Mouse (Mus musculus): Measurements from ENCODE around the gene Purb. TPM values are rescaled to one million over a fixed set of nuclear protein-coding genes. Genes with fewer than 3 reads are reported as not detected.

The Purb gene
- polyA plus RNA-seq, 1 experiment from 2014 or later: 17.9 TPM

DNA sequence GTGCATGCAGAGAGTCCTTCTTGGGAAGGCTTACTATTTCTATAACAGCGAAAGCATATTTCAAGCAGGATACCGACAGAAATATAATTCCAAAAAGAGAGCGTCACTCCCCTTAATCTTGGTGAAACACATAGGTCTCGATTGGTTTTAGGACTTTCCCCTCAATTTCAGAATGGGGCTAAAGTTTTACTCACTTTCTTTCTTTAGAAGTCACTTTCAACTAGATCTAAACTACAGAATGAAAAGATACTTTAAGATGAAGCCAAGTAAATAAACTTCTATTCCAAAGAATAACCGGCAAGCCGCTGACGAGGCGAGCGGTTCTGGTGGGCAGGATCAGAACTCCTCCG, 32.0 kb downstream of the Purb start:
- ATAC-seq (ENCODE audit: low FRiP score) (no peak), DNase-seq (ENCODE audit: low spot score) (peak; percentile 30)
- Histone ChIP-seq H3K27me3 (ENCODE audit: control insufficient read depth, insufficient read depth, low read length) (no peaks in the 10 kb centered on the region), H3K4me1 (replicated peaks; ENCODE audit: control insufficient read depth, insufficient read depth, low read length) (no peaks in the 10 kb centered on the region), H3K4me3 (ENCODE audit: low read depth, low read length) (peak overlapping the region; percentile 78), H3K36me3 (ENCODE audit: control insufficient read depth, insufficient read depth, low read length) (no peaks in the 10 kb centered on the region), H3K9me3 (ENCODE audit: control insufficient read depth, low read length) (no peaks in the 10 kb centered on the region), H3K9ac (ENCODE audit: low read depth, low read length) (peak overlapping the region; percentile 88), H3K27ac (ENCODE audit: low read depth, low read length) (peak overlapping the region; percentile 93), H3K4me2 (replicated peaks; ENCODE audit: low read depth, low read length) (peak overlapping the region; percentile 66)
- 0% methylated on average over 10 of the region's 10 CpGs for WGBS

DNA sequence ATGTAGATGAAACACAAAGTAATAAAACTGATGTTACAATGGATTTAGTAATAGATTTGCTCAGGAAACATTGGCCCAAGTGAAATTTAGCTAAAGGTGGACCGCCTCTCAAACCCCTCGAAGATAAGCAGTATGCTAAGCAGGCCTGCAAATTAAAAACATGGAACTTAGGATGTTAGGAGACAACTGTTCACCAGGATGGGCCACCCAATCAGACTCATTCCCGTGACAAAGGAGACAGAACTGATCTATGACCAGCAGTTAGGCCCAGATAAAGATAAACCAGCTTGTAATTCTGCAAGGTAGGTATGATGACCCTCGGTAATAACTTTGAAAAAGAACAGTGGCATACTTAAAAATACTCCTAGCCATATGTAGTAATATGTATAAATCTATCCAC, 32.6 kb downstream of the Purb start:
- H3K27ac ChIP-seq (ENCODE audit: low read depth, low read length): no peak overlapping the region
- whole genome bisulfite sequencing: 63% methylated on average over 4 of the region's 4 CpGs
- H3K4me1 ChIP-seq (replicated peaks; ENCODE audit: control insufficient read depth, insufficient read depth, low read length): no peaks in the 10 kb centered on the region
- peak overlapping the region; percentile 88 for H3K9ac ChIP-seq (ENCODE audit: low read depth, low read length)
- H3K36me3 ChIP-seq (ENCODE audit: control insufficient read depth, insufficient read depth, low read length): no peaks in the 10 kb centered on the region
- H3K9me3 ChIP-seq (ENCODE audit: control insufficient read depth, low read length): no peaks in the 10 kb centered on the region
- H3K4me3 ChIP-seq (ENCODE audit: low read depth, low read length): peak overlapping the region; percentile 78
- peak overlapping the region; percentile 66 for H3K4me2 ChIP-seq (replicated peaks; ENCODE audit: low read depth, low read length)
- ATAC-seq (ENCODE audit: low FRiP score): no peak
- H3K27me3 ChIP-seq (ENCODE audit: control insufficient read depth, insufficient read depth, low read length): no peaks in the 10 kb centered on the region
- peak; percentile 19 for DNase-seq (ENCODE audit: low spot score)

DNA sequence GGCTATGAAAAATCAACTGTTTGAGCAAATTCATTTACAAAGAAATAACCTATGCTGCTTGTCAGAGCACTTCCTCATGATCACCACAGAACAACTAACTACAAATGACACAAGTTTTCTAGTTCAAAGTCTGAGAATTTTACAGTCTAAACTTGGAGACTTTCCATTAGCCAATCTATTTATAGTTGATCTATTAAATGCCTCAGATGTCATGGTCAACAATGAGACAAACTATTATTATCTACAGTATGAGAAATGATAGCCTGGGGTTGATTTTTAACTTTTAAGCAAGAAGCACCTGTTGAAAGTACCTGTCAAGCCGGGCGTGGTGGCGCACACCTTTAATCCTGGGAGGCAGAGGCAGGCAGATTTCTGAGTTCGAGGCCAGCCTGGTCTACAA, 33.2 kb downstream of the Purb start:
- Histone ChIP-seq H3K36me3 (ENCODE audit: control insufficient read depth, insufficient read depth, low read length) (no peaks in the 10 kb centered on the region), H3K4me2 (replicated peaks; ENCODE audit: low read depth, low read length) (no peak overlapping the region), H3K9me3 (ENCODE audit: control insufficient read depth, low read length) (no peaks in the 10 kb centered on the region), H3K27ac (ENCODE audit: low read depth, low read length) (no peak overlapping the region), H3K27me3 (ENCODE audit: control insufficient read depth, insufficient read depth, low read length) (no peaks in the 10 kb centered on the region), H3K4me3 (ENCODE audit: low read depth, low read length) (no peak overlapping the region), H3K9ac (ENCODE audit: low read depth, low read length) (no peak overlapping the region), H3K4me1 (replicated peaks; ENCODE audit: control insufficient read depth, insufficient read depth, low read length) (no peaks in the 10 kb centered on the region)
- 96% methylated on average over 4 of the region's 4 CpGs for WGBS
- no peak for DNase-seq (ENCODE audit: low spot score)
- no peak for ATAC-seq (ENCODE audit: low FRiP score)

DNA sequence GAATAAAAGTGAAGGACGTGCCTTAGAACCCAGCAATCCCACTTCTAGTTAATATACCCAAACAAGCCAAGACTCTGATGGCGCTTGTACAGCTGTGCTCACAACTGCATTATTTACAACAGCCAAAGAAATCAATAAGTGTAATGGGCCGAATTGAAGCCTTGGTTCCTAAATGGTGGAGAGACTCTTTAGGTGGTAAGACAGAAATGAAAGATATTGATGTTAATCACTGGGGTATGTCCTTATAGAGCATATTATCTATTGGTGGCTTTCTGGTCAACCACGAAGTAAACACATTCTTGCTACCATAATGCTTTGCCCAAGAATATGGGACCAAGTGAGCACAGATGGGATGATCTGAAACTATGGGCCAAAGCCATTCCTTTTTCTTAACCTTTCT, 35.5 kb downstream of the Purb start:
- Histone ChIP-seq H3K4me3 (ENCODE audit: low read depth, low read length) (no peak overlapping the region), H3K9ac (ENCODE audit: low read depth, low read length) (no peak overlapping the region), H3K4me1 (replicated peaks; ENCODE audit: control insufficient read depth, insufficient read depth, low read length) (no peaks in the 10 kb centered on the region), H3K9me3 (ENCODE audit: control insufficient read depth, low read length) (no peaks in the 10 kb centered on the region), H3K36me3 (ENCODE audit: control insufficient read depth, insufficient read depth, low read length) (no peaks in the 10 kb centered on the region; the same call in 1 of the 2 replicates), H3K4me2 (replicated peaks; ENCODE audit: low read depth, low read length) (no peak overlapping the region), H3K27me3 (ENCODE audit: control insufficient read depth, insufficient read depth, low read length) (no peaks in the 10 kb centered on the region), H3K27ac (ENCODE audit: low read depth, low read length) (no peak overlapping the region)
- 93% methylated on average over 4 of the region's 4 CpGs for WGBS
- ATAC-seq (ENCODE audit: low FRiP score) (no peak), DNase-seq (ENCODE audit: low spot score) (no peak)

DNA sequence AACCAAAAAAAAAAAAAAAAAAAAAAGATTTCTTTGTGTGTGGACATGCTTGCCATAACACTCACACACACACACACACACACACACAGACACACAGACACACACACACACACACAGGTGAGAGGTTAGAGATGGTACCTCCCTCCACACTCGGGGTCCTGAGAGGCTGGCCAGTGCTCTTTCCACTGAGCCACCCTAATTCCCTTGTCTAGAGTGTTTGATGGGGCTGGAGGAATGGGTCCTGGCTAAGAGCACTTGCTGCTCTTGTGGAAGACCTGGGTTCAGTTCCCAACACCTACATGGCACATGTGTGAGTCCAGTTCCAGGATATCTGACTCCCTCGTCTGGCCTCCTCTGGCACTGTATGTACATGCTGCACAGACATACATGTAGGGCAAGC, 38.0 kb downstream of the Purb start:
- H3K4me1 ChIP-seq (replicated peaks; ENCODE audit: control insufficient read depth, insufficient read depth, low read length): no peaks in the 10 kb centered on the region
- no peak overlapping the region for H3K9ac ChIP-seq (ENCODE audit: low read depth, low read length)
- H3K36me3 ChIP-seq (ENCODE audit: control insufficient read depth, insufficient read depth, low read length): peaks cover 3% of the 10 kb centered on the region; the same call in 1 of the 2 replicates
- 100% methylated on average over 2 of the region's 2 CpGs for WGBS
- H3K27ac ChIP-seq (ENCODE audit: low read depth, low read length): no peak overlapping the region
- no peak overlapping the region for H3K4me2 ChIP-seq (replicated peaks; ENCODE audit: low read depth, low read length)
- DNase-seq (ENCODE audit: low spot score): no peak
- no peak for ATAC-seq (ENCODE audit: low FRiP score)
- no peaks in the 10 kb centered on the region for H3K27me3 ChIP-seq (ENCODE audit: control insufficient read depth, insufficient read depth, low read length)
- H3K9me3 ChIP-seq (ENCODE audit: control insufficient read depth, low read length): no peaks in the 10 kb centered on the region
- H3K4me3 ChIP-seq (ENCODE audit: low read depth, low read length): no peak overlapping the region

DNA sequence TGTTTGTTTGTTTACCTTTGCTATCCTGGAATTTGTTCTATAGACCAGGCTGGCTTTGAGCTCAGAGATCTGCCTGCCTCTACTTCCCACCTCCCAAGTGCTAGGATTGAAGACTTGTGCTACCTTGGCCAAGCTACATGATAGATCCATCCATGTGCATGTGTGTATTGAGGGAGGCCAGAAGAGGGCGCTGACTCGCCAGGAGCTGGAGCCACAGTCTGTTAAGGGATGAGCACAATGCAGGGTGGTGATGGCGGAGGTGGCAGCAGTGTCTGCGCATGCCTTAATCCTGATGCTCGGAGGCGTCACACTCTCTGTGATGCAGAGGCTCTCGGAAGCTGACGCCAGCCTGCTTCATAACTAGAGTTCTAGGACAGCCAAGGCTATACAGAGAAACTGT, 39.3 kb downstream of the Purb start:
- ATAC-seq (ENCODE audit: low FRiP score): peak; percentile 30; the same call in 1 of the 2 replicates
- Histone ChIP-seq H3K9ac (ENCODE audit: low read depth, low read length) (no peak overlapping the region), H3K4me3 (ENCODE audit: low read depth, low read length) (no peak overlapping the region), H3K9me3 (ENCODE audit: control insufficient read depth, low read length) (no peaks in the 10 kb centered on the region), H3K4me2 (replicated peaks; ENCODE audit: low read depth, low read length) (no peak overlapping the region), H3K27ac (ENCODE audit: low read depth, low read length) (no peak overlapping the region), H3K36me3 (ENCODE audit: control insufficient read depth, insufficient read depth, low read length) (peaks cover 3% of the 10 kb centered on the region; the same call in 1 of the 2 replicates), H3K27me3 (ENCODE audit: control insufficient read depth, insufficient read depth, low read length) (no peaks in the 10 kb centered on the region), H3K4me1 (replicated peaks; ENCODE audit: control insufficient read depth, insufficient read depth, low read length) (no peaks in the 10 kb centered on the region)
- peak; percentile 56 for DNase-seq (ENCODE audit: low spot score)
- 67% methylated on average over 8 of the region's 8 CpGs for WGBS

DNA sequence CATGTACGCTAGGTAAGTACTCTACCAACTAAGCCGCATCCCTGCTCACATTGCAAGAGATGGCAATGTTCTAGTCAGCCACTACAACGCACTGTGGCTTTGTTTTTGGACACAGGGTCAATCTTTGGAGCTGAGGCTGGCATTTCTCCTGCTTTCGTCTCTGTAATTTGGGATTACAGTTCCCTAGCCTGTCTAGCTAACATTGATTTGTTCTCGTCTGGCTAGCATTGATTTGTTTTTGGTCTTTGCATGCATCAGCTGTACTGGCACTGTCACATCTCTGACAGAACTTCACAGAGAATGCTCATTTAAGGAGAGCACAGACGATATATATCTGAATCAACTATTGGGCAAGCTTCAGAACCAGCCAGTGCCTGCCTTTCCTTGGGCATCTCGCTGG, 45.5 kb downstream of the Purb start:
- Histone ChIP-seq H3K36me3 (ENCODE audit: control insufficient read depth, insufficient read depth, low read length) (peaks cover 15% of the 10 kb centered on the region; the same call in 1 of the 2 replicates), H3K4me2 (replicated peaks; ENCODE audit: low read depth, low read length) (no peak overlapping the region), H3K9ac (ENCODE audit: low read depth, low read length) (no peak overlapping the region), H3K27me3 (ENCODE audit: control insufficient read depth, insufficient read depth, low read length) (no peaks in the 10 kb centered on the region), H3K27ac (ENCODE audit: low read depth, low read length) (no peak overlapping the region), H3K9me3 (ENCODE audit: control insufficient read depth, low read length) (no peaks in the 10 kb centered on the region), H3K4me1 (replicated peaks; ENCODE audit: control insufficient read depth, insufficient read depth, low read length) (no peaks in the 10 kb centered on the region), H3K4me3 (ENCODE audit: low read depth, low read length) (no peak overlapping the region)
- no peak for ATAC-seq (ENCODE audit: low FRiP score)
- DNase-seq (ENCODE audit: low spot score): no peak
- 95% methylated on average over 7 of the region's 7 CpGs for WGBS

DNA sequence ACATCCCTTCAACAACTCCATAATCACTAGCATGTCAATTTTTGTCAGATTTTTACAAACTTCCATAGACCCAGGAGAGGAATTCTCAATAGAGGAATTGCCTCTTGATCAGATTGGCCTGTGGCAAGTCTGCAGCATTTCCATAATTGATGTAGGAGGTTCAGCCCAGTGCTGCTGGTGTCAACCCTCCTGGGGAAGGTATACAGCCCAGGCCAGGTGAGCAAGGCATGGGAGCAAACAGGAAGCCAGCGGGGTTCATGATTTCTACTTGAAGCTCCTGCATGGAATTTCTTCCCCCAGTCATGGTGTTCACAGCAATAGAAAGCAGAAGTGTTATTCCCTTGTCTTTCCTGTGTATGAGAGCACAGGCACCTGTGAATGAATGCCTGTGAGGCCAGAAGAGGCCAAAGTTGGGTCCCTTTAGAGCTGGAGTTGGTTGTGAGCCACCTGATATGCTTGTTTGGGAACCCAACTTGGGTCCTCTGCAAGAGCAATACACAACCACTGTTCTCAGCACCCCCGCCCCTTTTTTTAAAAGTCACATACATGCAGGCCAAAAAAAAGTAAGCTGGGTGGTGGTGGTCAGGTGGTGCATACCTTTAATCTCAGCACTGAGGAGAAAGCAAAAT, 54.9 kb downstream of the Purb start:
- no peak overlapping the region for H3K9ac ChIP-seq (ENCODE audit: low read depth, low read length)
- peaks cover 4% of the 10 kb centered on the region; the same call in 1 of the 2 replicates for H3K36me3 ChIP-seq (ENCODE audit: control insufficient read depth, insufficient read depth, low read length)
- WGBS: 83% methylated on average over 2 of the region's 2 CpGs
- no peaks in the 10 kb centered on the region; the same call in 1 of the 2 replicates for H3K4me1 ChIP-seq (replicated peaks; ENCODE audit: control insufficient read depth, insufficient read depth, low read length)
- ATAC-seq (ENCODE audit: low FRiP score) (no peak), DNase-seq (ENCODE audit: low spot score) (no peak)
- H3K4me2 ChIP-seq (replicated peaks; ENCODE audit: low read depth, low read length): no peak overlapping the region
- no peak overlapping the region for H3K27ac ChIP-seq (ENCODE audit: low read depth, low read length)
- no peaks in the 10 kb centered on the region for H3K27me3 ChIP-seq (ENCODE audit: control insufficient read depth, insufficient read depth, low read length)
- H3K4me3 ChIP-seq (ENCODE audit: low read depth, low read length): no peak overlapping the region
- H3K9me3 ChIP-seq (ENCODE audit: control insufficient read depth, low read length): no peaks in the 10 kb centered on the region

DNA sequence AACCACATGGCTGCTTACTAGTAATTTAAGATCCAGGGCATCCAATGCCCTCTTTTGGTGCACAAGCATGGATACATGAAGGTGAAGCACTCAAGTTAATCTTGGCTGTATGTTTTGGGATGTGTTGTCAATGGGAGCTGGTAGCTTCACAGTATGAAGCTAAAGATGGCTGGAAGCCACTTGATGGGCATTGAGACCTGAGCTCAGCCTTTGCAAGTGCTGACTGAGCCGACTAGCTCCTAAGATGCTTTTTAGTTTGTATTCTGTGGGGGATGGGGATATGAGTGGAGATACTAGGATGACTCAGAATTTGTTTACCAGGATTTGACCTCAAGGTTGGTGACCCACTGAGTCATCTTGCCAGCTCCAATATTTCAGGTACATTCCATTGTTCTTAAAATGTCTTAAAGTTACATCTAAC, 55.4 kb downstream of the Purb start:
- Histone ChIP-seq H3K4me3 (ENCODE audit: low read depth, low read length) (no peak overlapping the region), H3K36me3 (ENCODE audit: control insufficient read depth, insufficient read depth, low read length) (peaks cover 2% of the 10 kb centered on the region; the same call in 1 of the 2 replicates), H3K4me2 (replicated peaks; ENCODE audit: low read depth, low read length) (no peak overlapping the region), H3K4me1 (replicated peaks; ENCODE audit: control insufficient read depth, insufficient read depth, low read length) (no peaks in the 10 kb centered on the region; the same call in 1 of the 2 replicates), H3K27me3 (ENCODE audit: control insufficient read depth, insufficient read depth, low read length) (no peaks in the 10 kb centered on the region), H3K9ac (ENCODE audit: low read depth, low read length) (no peak overlapping the region), H3K27ac (ENCODE audit: low read depth, low read length) (no peak overlapping the region), H3K9me3 (ENCODE audit: control insufficient read depth, low read length) (no peaks in the 10 kb centered on the region)
- DNase-seq (ENCODE audit: low spot score) (no peak), ATAC-seq (ENCODE audit: low FRiP score) (no peak)
- WGBS: 18% methylated on average over 1 of the region's 1 CpGs
